ENCODE assay signal across 1 mouse cellular context in genomic region chr7:3643412-3643811, GRCm38 (mm10).
TF ChIP-seq lines count a peak whose summit lies in the region.

No protein-coding gene starts in this region.

TF ChIP-seq in MEL, 35 proteins besides CTCF, POLR2A, EP300 and RAD21 (continued from another document):
- TF ChIP-seq NRF1 (IDR thresholded peaks at IDR 0.05; ENCODE audit: insufficient read depth, low read depth, low read length, poor library complexity, severe bottlenecking) (no peak), MYB (IDR thresholded peaks at IDR 0.05; ENCODE audit: low read depth, low read length) (no peak), JUND (IDR thresholded peaks at IDR 0.05; ENCODE audit: low read depth, low read length) (no peak), POLR2AphosphoS5 (IDR thresholded peaks at IDR 0.05; ENCODE audit: borderline replicate concordance, low read depth, low read length) (no peak), TBP (IDR thresholded peaks at IDR 0.05; ENCODE audit: low read depth, low read length) (no peak), POLR2AphosphoS2 (IDR thresholded peaks at IDR 0.05; ENCODE audit: low read length) (no peak; the same call in 1 of the 2 replicates), SIN3A (IDR thresholded peaks at IDR 0.05; ENCODE audit: low read length) (peak; percentile 63), NELFE (IDR thresholded peaks at IDR 0.05; ENCODE audit: low read depth, low read length) (no peak), MAFK (IDR thresholded peaks at IDR 0.05; ENCODE audit: borderline replicate concordance, low read depth, low read length) (no peak), GATA1 (IDR thresholded peaks at IDR 0.05; ENCODE audit: low read depth, low read length) (peak; percentile 80), E2F4 (IDR thresholded peaks at IDR 0.05; ENCODE audit: borderline replicate concordance, low read depth, low read length) (no peak), RCOR1 (IDR thresholded peaks at IDR 0.05; ENCODE audit: low read depth, low read length) (peak; percentile 96)
